Mouse (Mus musculus): ENCODE data around the gene Hsf2bp. TPM values are rescaled to one million over a fixed set of nuclear protein-coding genes. Genes with fewer than 3 reads are reported as not detected.

Hsf2bp gene
- polyA plus RNA-seq, 1 experiment from 2014 or later: 0.47 TPM

GRCm38 (mm10) chr17:31896311-31896710 is 139.8 kb downstream of the Hsf2bp start:
- DNase-seq: no peak
- Histone ChIP-seq H3K4me3 (replicated peaks; ENCODE audit: low read depth, low read length) (no peak overlapping the region), H3K36me3 (ENCODE audit: control insufficient read depth, insufficient read depth, low read length) (no peaks in the 10 kb centered on the region), H3K9ac (replicated peaks; ENCODE audit: low read length) (no peak overlapping the region), H3K27ac (replicated peaks; ENCODE audit: low read depth, low read length) (no peak overlapping the region), H3K27me3 (ENCODE audit: control insufficient read depth, insufficient read depth, low read length) (no peaks in the 10 kb centered on the region), H3K4me1 (ENCODE audit: control insufficient read depth, insufficient read depth, low read length) (peaks cover 12% of the 10 kb centered on the region; the same call in 1 of the 2 replicates), H3K4me2 (ENCODE audit: low read length) (no peak overlapping the region), H3K9me3 (ENCODE audit: control insufficient read depth, low read length) (no peaks in the 10 kb centered on the region)
- 97% methylated on average over 7 of the region's 7 CpGs for WGBS
- no peak for ATAC-seq (ENCODE audit: low FRiP score, low TSS enrichment)

Other genes starting within 250 kb of the Hsf2bp start
- 15.3 and 19.3 TPM in 2 replicates for gene Sik1, start 180.5 kb downstream of the Hsf2bp start, polyA plus RNA-seq (2014; fragmentation: Nextera tagmentation; extraction: Ambion mirVana)
- 35.3 and 38.8 TPM in 2 replicates for gene Rrp1b, start 249 bp downstream of the Hsf2bp start, polyA plus RNA-seq (2014; fragmentation: Nextera tagmentation; extraction: Ambion mirVana)
- 10.5 and 11.2 TPM in 2 replicates for gene Notch3, start 130.5 kb upstream of the Hsf2bp start, polyA plus RNA-seq (2014; fragmentation: Nextera tagmentation; extraction: Ambion mirVana)
- 0.34 TPM in 1 of 2 replicates, not detected in the other for gene Ephx3, start 153.2 kb upstream of the Hsf2bp start, polyA plus RNA-seq (2014; fragmentation: Nextera tagmentation; extraction: Ambion mirVana)
- gene Brd4, start 248.4 kb upstream of the Hsf2bp start, polyA plus RNA-seq (2014; fragmentation: Nextera tagmentation; extraction: Ambion mirVana): 72.5 and 101 TPM in 2 replicates

Data from midbrain, embryonic 14.5 days (tissue).